Mouse (Mus musculus): ENCODE measurements around the gene Rhbdd2. TPM values are rescaled to one million over a fixed set of nuclear protein-coding genes. Genes with fewer than 3 reads are reported as not detected.
"Not testable (repeated sequence)": the region's sequence is repeated elsewhere in the genome, so short reads cannot be mapped to it uniquely, and the experiment has no call there.

Rhbdd2 gene
- polyA plus RNA-seq, 1 experiment: 36.5 TPM

- H3K27me3 ChIP-seq (ENCODE audit: control insufficient read depth, insufficient read depth, low read length): no peaks in the 10 kb centered on the region
- H3K4me3 ChIP-seq (ENCODE audit: control insufficient read depth, insufficient read depth, low read length): no peak overlapping the region
- H3K36me3 ChIP-seq (ENCODE audit: control insufficient read depth, insufficient read depth, low read length): no peaks in the 10 kb centered on the region
- H3K27ac ChIP-seq (ENCODE audit: control insufficient read depth, insufficient read depth, low read length): no peak overlapping the region
- DNase-seq: no peak
- TF ChIP-seq CTCF (IDR thresholded peaks at IDR 0.05; ENCODE audit: borderline replicate concordance, control insufficient read depth, extremely low read depth, insufficient read depth, low read length, poor library complexity): no peak
- no peak for TF ChIP-seq POLR2A (IDR thresholded peaks at IDR 0.05; ENCODE audit: control insufficient read depth, extremely low read depth, insufficient read depth, low read length, poor library complexity)
- WGBS: 89% methylated on average over 4 of the region's 4 CpGs
- no peaks in the 10 kb centered on the region for H3K4me1 ChIP-seq (replicated peaks; ENCODE audit: control insufficient read depth, insufficient read depth, low read length)
These were observed 22.6 kb upstream of the Rhbdd2 start for GRCm38 (mm10) chr5:135609794-135610193.

DNA sequence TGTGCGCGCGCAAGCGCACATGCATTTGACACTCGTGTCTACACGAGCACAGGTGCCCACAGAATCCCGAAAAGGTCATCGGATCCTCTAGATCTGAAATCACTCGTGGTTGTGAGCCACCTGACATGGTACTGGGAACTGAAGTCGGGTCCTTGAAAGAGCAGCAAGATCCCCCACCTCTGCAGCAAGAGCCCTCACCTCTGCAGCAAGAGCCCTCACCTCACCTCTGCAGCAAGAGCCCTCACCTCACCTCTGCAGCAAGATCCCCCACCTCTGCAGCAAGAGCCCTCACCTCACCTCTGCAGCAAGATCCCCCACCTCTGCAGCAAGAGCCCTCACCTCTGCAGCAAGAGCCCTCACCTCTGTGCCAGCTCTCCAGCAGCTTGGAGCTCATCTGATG, 12.7 kb upstream of the Rhbdd2 start:
- 84% methylated on average over 10 of the region's 10 CpGs for WGBS
- H3K27ac ChIP-seq (ENCODE audit: control insufficient read depth, insufficient read depth, low read length); H3K4me1 ChIP-seq (replicated peaks; ENCODE audit: control insufficient read depth, insufficient read depth, low read length); H3K27me3 ChIP-seq (ENCODE audit: control insufficient read depth, insufficient read depth, low read length); DNase-seq; H3K36me3 ChIP-seq (ENCODE audit: control insufficient read depth, insufficient read depth, low read length); H3K4me3 ChIP-seq (ENCODE audit: control insufficient read depth, insufficient read depth, low read length): not testable (repeated sequence)

DNA sequence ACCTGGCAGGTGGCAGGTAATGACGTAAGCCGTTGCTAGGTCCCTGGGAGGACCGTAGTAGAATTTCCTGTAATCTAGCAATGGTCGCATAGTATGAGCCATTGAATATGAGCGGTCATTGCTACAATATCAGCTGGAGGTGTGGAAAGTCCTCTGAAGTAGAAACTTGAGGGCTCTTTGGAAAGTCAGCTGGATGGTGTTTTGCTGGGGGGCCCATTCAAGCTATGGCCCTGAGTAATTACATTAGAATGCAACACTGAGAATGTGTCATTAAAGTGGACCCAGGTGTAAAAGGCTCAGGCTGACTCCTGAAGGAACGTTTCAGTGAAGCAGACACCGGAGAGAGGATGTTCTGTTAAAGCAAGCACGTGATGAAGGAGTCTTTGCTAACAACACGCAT, 11.9 kb upstream of the Rhbdd2 start:
- Histone ChIP-seq H3K36me3 (ENCODE audit: control insufficient read depth, insufficient read depth, low read length) (no peaks in the 10 kb centered on the region), H3K4me1 (replicated peaks; ENCODE audit: control insufficient read depth, insufficient read depth, low read length) (no peaks in the 10 kb centered on the region), H3K27ac (ENCODE audit: control insufficient read depth, insufficient read depth, low read length) (no peak overlapping the region), H3K27me3 (ENCODE audit: control insufficient read depth, insufficient read depth, low read length) (no peaks in the 10 kb centered on the region), H3K4me3 (ENCODE audit: control insufficient read depth, insufficient read depth, low read length) (no peak overlapping the region)
- WGBS: 91% methylated on average over 9 of the region's 9 CpGs
- DNase-seq: no peak
- TF ChIP-seq POLR2A (IDR thresholded peaks at IDR 0.05; ENCODE audit: control insufficient read depth, extremely low read depth, insufficient read depth, low read length, poor library complexity): no peak
- TF ChIP-seq CTCF (IDR thresholded peaks at IDR 0.05; ENCODE audit: borderline replicate concordance, control insufficient read depth, extremely low read depth, insufficient read depth, low read length, poor library complexity): no peak

GRCm38 (mm10) chr5:135621725-135622124, 10.7 kb upstream of the Rhbdd2 start:
- 89% methylated on average over 10 of the region's 10 CpGs for WGBS
- no peak overlapping the region for H3K4me3 ChIP-seq (ENCODE audit: control insufficient read depth, insufficient read depth, low read length)
- H3K27me3 ChIP-seq (ENCODE audit: control insufficient read depth, insufficient read depth, low read length): no peaks in the 10 kb centered on the region

DNA sequence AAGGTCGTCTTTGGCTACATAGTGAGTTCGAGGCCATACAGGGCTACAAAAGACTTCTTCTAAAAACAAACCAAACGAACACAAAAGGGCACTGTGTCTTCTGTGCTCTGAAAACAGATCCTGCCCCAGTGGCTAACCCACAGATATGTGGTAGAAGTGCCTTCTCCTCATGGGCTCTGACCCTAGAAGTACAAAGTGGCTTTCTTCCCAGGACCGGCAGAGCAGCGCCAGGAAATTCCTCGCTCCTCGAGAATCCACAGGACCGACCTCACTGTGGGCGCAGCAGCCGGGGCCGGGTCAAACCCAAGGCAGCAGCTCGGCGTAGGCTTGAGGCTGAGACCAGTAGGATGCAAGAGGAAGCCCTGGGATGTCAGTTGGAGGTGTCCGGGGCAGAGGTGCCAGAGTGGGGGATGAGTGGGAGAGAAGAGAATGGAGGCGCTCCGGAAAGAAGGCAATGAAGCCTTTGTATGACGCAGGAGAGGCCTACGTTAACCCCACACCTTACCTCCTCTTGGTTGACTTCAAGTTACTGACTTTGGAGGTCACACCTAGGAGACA, 9.3 kb upstream of the Rhbdd2 start:
- Histone ChIP-seq H3K4me1 (replicated peaks; ENCODE audit: control insufficient read depth, insufficient read depth, low read length) (no peaks in the 10 kb centered on the region), H3K36me3 (ENCODE audit: control insufficient read depth, insufficient read depth, low read length) (no peaks in the 10 kb centered on the region), H3K27ac (ENCODE audit: control insufficient read depth, insufficient read depth, low read length) (no peak overlapping the region), H3K27me3 (ENCODE audit: control insufficient read depth, insufficient read depth, low read length) (no peaks in the 10 kb centered on the region), H3K4me3 (ENCODE audit: control insufficient read depth, insufficient read depth, low read length) (no peak overlapping the region)
- DNase-seq: no peak
- TF ChIP-seq POLR2A (IDR thresholded peaks at IDR 0.05; ENCODE audit: control insufficient read depth, extremely low read depth, insufficient read depth, low read length, poor library complexity) (no peak), CTCF (IDR thresholded peaks at IDR 0.05; ENCODE audit: borderline replicate concordance, control insufficient read depth, extremely low read depth, insufficient read depth, low read length, poor library complexity) (no peak)
- 93% methylated on average over 18 of the region's 18 CpGs for WGBS

More at GRCm38 (mm10) chr5:135621725-135622124, 10.7 kb upstream of the Rhbdd2 start:
- H3K36me3 ChIP-seq (ENCODE audit: control insufficient read depth, insufficient read depth, low read length): no peaks in the 10 kb centered on the region
- H3K4me1 ChIP-seq (replicated peaks; ENCODE audit: control insufficient read depth, insufficient read depth, low read length): no peaks in the 10 kb centered on the region
- no peak for TF ChIP-seq CTCF (IDR thresholded peaks at IDR 0.05; ENCODE audit: borderline replicate concordance, control insufficient read depth, extremely low read depth, insufficient read depth, low read length, poor library complexity)
- TF ChIP-seq POLR2A (IDR thresholded peaks at IDR 0.05; ENCODE audit: control insufficient read depth, extremely low read depth, insufficient read depth, low read length, poor library complexity): no peak
- no peak for DNase-seq
- H3K27ac ChIP-seq (ENCODE audit: control insufficient read depth, insufficient read depth, low read length): no peak overlapping the region

DNA sequence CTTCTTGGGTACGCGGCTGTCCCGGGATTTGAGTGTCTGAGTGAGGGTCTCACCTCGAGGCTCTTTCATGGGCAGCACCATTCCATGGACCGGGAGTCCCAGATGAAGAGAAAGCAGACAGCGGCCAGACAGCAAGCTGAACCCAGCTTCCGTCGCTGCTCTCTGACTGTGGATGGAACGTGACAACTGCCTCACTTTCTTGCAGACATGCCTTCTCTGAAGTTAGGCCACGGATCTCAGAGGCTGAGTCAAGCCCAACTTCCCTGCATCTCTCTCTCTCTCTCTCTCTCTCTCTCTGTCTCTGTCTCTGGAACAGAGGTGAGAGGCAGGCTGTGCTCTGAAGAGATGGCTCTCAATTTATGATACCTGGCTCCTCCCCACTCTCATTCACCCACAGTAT, 3.5 kb upstream of the Rhbdd2 start:
- H3K4me3 ChIP-seq (ENCODE audit: control insufficient read depth, insufficient read depth, low read length): no peak overlapping the region
- H3K4me1 ChIP-seq (replicated peaks; ENCODE audit: control insufficient read depth, insufficient read depth, low read length): peaks cover 10% of the 10 kb centered on the region; the same call in 1 of the 2 replicates
- H3K36me3 ChIP-seq (ENCODE audit: control insufficient read depth, insufficient read depth, low read length): no peaks in the 10 kb centered on the region
- H3K27ac ChIP-seq (ENCODE audit: control insufficient read depth, insufficient read depth, low read length): no peak overlapping the region
- WGBS: 63% methylated on average over 10 of the region's 10 CpGs
- DNase-seq: no peak
- H3K27me3 ChIP-seq (ENCODE audit: control insufficient read depth, insufficient read depth, low read length): no peaks in the 10 kb centered on the region
- no peak for TF ChIP-seq CTCF (IDR thresholded peaks at IDR 0.05; ENCODE audit: borderline replicate concordance, control insufficient read depth, extremely low read depth, insufficient read depth, low read length, poor library complexity)
- no peak for TF ChIP-seq POLR2A (IDR thresholded peaks at IDR 0.05; ENCODE audit: control insufficient read depth, extremely low read depth, insufficient read depth, low read length, poor library complexity)

- H3K4me3 ChIP-seq (ENCODE audit: control insufficient read depth, insufficient read depth, low read length): no peak overlapping the region
- no peak overlapping the region for H3K27ac ChIP-seq (ENCODE audit: control insufficient read depth, insufficient read depth, low read length)
- TF ChIP-seq POLR2A (IDR thresholded peaks at IDR 0.05; ENCODE audit: control insufficient read depth, extremely low read depth, insufficient read depth, low read length, poor library complexity) (no peak), CTCF (IDR thresholded peaks at IDR 0.05; ENCODE audit: borderline replicate concordance, control insufficient read depth, extremely low read depth, insufficient read depth, low read length, poor library complexity) (no peak)
- peaks cover 10% of the 10 kb centered on the region; the same call in 1 of the 2 replicates for H3K4me1 ChIP-seq (replicated peaks; ENCODE audit: control insufficient read depth, insufficient read depth, low read length)
- WGBS: 89% methylated on average over 3 of the region's 3 CpGs
- no peak for DNase-seq
- H3K27me3 ChIP-seq (ENCODE audit: control insufficient read depth, insufficient read depth, low read length): no peaks in the 10 kb centered on the region
- H3K36me3 ChIP-seq (ENCODE audit: control insufficient read depth, insufficient read depth, low read length): no peaks in the 10 kb centered on the region
These were observed 3.0 kb upstream of the Rhbdd2 start for GRCm38 (mm10) chr5:135629401-135629800.
